Mouse (Mus musculus) spleen, postnatal 14 days (tissue): ENCODE measurements around the gene Kpna2.
"Not testable (repeated sequence)": the region's sequence is repeated elsewhere in the genome, so short reads cannot be mapped to it uniquely, and the experiment has no call there.

Experiments used
- DNase-seq, 2 experiments: peaks; one replicate each; pipeline ENCODE4 v3.0.0; 2021 to 2022; ENCODE audit warnings: low spot score in 2 of 2

The Kpna2 gene

GRCm38 (mm10) chr11:106985979-106986604, 13.2 kb downstream of the Kpna2 start:
- not testable (repeated sequence) for DNase-seq

DNA sequence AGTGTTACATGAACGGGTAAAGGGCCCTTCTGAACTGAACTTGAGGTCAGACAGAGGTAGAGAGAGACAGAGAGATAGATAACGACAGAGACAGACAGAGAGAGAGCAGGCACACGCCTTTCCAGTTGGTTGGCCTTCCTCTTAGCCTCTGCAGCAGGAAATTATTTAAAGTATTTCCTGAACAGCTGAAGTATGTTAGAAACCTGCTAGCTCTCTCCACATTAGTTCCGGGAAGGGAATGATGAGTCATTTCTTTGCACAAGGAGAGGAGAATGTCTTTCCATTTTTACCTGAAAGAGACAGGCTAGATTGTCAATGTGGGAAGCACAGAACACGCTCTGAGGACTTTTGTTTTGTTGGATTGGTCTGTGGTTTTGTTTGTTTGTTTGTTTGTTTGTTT, 17.0 kb downstream of the Kpna2 start:
- DNase-seq, result no peak

DNA sequence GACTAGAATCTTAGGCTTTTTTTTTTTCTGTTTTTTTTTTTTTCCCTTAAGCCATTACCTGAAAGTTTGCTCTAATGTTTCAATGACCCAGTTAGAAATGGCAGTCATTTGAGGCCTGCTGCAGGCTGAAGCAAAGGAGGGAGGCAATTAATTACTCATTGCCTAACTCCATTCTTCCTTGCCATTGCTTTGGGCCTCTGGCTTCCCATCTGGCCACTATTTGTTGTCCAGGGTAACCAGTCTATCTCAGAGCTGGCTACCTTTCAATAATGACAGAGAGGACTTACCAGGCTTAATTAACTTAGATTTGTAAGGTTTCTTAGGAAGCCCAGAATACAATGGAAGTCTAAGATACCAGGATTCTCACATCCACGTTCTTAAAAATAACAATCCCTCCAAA, 17.6 kb downstream of the Kpna2 start:
- DNase-seq, result no peak

- no peak for DNase-seq
Observed at GRCm38 (mm10) chr11:106980455-106980854, 18.9 kb downstream of the Kpna2 start.

- no peak for DNase-seq
Observed at GRCm38 (mm10) chr11:106976194-106976593, 23.1 kb downstream of the Kpna2 start.

DNA sequence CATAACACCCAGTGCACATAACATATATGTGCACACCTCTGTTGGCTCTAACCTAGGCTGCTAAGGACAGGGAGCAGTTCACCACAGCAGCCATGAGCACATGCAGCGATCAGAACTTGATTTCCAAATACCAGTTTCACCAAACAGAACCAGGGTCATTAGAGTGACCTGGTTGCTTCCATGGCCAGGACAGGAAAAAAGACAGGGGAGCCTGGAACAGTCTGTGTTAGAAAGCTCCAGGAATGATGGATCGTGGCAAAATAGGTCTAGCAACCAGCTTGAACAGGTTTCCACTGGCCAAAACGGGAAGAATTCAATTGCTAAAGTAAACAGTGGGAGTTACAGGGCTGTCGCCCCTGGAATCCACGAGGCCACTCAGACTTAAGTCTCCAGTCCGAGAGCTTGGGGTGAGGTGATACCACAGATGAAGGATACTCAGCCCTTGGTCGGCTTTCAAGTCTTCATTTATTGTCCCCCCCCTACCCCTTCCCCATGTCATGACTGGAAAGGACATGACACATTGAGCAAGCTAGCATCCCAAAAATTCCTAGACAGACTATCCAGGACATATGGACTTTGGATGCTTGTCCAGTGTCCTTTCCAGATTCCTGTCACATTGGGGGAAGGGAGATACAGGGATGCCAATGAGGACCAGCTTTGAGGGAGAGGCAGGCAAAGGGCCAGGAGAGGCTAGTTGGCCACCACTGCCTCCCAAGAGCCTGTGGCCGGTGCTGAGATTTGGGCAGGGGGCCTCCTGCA, 23.7 kb downstream of the Kpna2 start:
- DNase-seq, result no peak

GRCm38 (mm10) chr11:106974440-106974839, 24.9 kb downstream of the Kpna2 start:
- no peak for DNase-seq

GRCm38 (mm10) chr11:106973016-106973415, 26.3 kb downstream of the Kpna2 start:
- DNase-seq, result no peak

GRCm38 (mm10) chr11:106969798-106970197, 29.5 kb downstream of the Kpna2 start:
- DNase-seq, result no peak

GRCm38 (mm10) chr11:106967630-106968029, 31.7 kb downstream of the Kpna2 start:
- no peak for DNase-seq

- no peak for DNase-seq
Observed at GRCm38 (mm10) chr11:106965881-106966280, 33.5 kb downstream of the Kpna2 start.

DNA sequence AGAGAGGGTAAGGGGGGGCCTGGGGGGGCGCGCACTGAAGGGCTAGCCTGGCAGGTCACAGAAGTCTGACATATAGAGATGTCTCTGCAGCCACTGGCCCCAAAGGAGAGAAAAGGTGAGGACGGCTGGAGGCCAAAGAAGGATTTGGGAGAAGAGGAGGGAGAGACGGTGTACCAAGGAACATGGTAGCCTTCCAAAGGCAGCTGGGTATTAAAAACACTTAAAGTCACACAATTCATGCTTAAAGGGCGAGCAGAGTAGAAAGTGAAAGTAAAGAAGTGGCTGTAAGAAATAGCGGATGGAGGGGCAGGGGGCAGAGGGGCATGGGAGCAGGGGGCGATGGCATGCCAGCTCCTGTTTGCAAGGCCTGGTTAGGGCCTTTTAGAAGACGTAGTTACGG, 37.0 kb downstream of the Kpna2 start:
- DNase-seq, result no peak

GRCm38 (mm10) chr11:106961471-106962081, 37.8 kb downstream of the Kpna2 start:
- DNase-seq, result peak; percentile 18 to 23

DNA sequence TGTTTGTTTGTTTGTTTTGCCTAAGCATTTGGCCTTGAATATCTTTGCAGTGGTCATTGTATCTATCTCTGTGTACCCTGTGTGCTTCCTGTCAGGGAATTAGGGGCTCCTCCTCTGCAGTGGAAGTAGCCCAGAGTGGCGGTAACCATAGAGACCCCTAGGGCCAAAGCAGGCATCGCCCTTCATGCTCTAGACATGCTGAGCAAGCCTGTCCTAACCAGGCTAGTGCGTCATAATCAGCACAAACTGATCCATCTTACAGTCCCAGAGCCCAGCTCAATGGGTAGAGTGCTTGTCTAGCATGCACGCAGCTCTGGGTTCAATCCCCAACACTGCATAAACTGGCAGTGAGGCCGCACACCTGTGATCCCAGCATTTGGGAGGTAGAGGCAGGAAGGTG, 40.2 kb downstream of the Kpna2 start:
- DNase-seq, result no peak

DNA sequence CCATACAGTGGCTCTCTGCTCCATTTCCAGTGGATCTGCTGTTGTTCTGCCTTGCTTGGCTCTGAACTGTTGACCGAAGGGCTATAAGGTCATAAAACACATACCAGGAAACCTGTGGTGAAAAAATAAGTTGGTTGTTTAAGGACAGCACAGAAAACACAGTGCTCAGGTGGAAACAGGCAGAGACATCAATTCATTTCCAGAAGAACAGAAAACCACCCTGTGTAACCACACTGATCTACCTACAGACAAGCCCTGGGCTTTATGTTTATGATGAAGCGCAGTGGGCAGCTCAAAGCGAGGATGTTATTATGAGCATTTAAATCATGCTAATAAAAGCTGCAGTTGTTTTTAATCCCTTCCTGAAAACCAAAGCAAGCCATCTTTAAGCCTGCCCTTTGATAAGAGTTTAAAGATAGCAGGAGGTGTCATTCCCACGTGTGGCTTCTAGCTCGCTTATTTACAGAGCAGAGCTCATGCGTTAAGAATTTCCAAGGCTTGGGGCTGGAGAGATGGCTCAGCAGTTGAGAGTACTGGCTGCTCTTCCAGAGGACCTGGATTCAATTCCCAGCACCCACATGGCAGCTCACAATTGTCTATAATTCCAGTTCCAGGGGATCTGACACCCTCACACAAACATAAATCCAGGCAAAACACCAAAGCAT, 40.8 kb downstream of the Kpna2 start:
- no peak for DNase-seq

DNA sequence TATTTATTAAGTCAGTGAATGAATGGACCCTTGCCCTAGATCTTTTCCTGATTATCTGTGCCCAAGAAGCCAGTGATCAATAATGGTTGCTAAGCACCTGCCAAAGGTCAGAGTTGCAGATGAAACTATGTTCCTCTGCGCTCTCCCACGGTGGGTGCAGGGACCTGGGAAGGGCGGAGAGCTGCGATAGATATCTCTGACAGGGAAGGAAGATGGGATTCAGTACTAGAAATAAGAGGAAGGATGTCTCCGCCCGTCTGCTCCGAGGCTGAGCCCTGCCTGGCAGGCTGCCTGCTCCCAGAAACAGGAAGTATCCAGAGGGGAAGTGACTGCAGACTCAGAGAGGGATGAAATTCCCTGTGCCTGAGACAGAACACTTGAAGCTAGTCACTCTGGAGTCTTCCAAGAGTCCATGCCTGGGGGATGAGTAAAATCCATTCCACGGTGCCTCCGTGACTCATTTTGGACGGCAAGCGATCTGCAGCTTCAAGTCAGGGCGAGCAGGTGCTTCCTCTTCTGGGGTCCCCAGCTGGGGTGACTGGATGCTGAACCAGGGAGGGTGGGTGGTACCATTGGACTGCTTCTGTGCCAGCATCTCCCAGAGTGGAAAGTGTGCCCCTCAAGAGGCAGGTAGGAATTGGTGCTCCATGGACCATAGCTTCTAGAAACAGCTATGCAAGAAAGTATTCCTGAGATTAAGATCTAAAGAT, 41.9 kb downstream of the Kpna2 start:
- no peak for DNase-seq

DNA sequence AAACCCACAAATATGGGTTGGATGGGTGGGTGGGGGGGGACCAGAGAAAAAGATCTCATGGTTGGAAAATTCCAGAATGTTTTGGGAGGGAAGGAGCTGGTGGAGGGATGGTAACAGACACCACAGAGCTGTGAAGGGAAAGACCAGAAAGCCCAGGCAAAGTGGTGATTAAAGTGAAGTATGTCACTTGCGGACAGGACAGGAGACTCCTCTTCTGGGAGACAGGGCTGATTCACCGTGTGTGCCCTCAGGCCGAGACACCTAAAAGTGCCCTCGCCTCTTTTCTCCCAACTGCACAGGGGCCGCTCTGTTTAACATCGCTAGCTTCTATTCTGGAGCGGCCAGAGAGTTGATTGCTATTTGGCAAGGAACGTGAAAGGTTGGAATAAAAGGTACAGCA, 44.8 kb downstream of the Kpna2 start:
- no peak for DNase-seq

GRCm38 (mm10) chr11:106954116-106954515, 45.2 kb downstream of the Kpna2 start:
- no peak for DNase-seq
